Mouse (Mus musculus): ENCODE measurements around the gene Ap2s1. TPM values are rescaled to one million over a fixed set of nuclear protein-coding genes. Genes with fewer than 3 reads are reported as not detected.

Gene Ap2s1
- total RNA-seq (2014; rRNA removed), result 556 and 619 TPM in 2 replicates
- polyA plus RNA-seq (2015; fragmentation: Nextera tagmentation; extraction: Ambion mirVana), result 501 and 524 TPM in 2 replicates

DNA sequence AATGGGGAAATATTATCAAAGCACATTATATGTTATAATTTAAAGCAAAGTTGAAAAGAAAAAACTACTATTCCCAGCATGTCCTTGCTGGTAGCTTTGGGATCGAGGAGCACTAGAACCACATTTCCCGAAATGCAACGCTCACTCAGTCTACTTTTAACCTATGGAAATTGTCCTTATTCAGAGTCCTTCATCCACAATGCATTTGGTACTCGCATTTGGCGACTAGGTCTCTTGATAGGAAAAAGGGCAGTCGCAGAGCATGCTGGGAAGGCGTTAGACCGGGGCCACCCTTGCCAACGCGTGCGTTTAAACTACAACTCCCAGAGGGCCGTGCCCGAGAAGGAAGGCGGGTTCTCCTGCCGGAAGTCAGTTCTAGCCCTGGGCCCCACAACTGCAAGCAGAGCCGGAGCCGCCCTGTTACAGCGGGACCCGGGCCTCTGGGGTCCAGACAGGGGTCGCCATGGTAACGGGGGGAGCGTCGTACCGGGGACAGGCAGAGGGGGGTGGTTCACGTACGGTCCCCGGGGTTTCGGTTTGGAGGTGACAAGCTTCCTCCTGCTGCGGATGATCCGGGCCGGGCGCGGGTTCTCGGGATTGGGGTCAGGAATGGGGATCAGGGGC is at the start of gene Ap2s1:
Gene Ap2s1 (plus strand): TSS at position 338 of the 624 bp plus-strand sequence.
- H3K36me3 ChIP-seq (ENCODE audit: insufficient read depth, low read length), result peaks cover 2% of the 10 kb centered on the region; the same call in 1 of the 2 replicates

DNA sequence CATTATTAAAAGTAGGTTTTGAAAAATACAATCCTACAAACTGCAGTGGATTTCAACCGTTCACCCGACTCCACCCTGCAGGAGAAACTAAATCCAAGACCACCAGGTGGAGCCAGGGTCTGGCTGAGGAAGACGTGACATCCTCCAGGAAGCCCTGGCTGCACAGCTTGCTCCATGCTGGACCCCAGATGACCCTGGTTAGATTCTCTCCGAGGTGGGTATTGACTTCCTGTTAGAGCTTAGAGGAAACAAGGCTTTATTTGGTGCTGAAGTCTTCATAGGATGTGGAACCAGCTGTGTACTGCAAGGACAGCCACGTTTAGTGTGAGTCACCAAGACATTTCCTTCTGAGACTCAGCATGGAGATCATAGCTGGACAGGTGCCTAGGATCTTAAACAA is 49.0 kb upstream of the Ap2s1 start:
- H3K9me3 ChIP-seq (ENCODE audit: low read length), result 0 out of 2 replicates have a peak, but pooled peaks cover 3% of the 10 kb centered on the region
- no peak for ATAC-seq
- H3K4me2 ChIP-seq (ENCODE audit: low read depth, low read length), result no peak overlapping the region
- DNase-seq (ENCODE audit: low spot score), result no peak
- 76% methylated on average over 5 of the region's 5 CpGs for WGBS
- H3K9ac ChIP-seq (replicated peaks; ENCODE audit: low read length), result no peak overlapping the region
- TF ChIP-seq CTCF (IDR thresholded peaks at IDR 0.05; ENCODE audit: low read depth), result no peak
- no peaks in the 10 kb centered on the region for H3K4me1 ChIP-seq (ENCODE audit: insufficient read depth, low read length)
- H3K27me3 ChIP-seq (ENCODE audit: insufficient read depth, low read length), result no peaks in the 10 kb centered on the region
- no peaks in the 10 kb centered on the region for H3K36me3 ChIP-seq (ENCODE audit: insufficient read depth, low read length)
- H3K27ac ChIP-seq, result no peak overlapping the region
- H3K4me3 ChIP-seq (ENCODE audit: low read length), result no peak overlapping the region

More for the DNA sequence above, at the start of gene Ap2s1:
- DNase-seq (ENCODE audit: low spot score) (peak; percentile 99), ATAC-seq (peak; percentile 96)
- no peak for TF ChIP-seq CTCF (IDR thresholded peaks at IDR 0.05; ENCODE audit: low read depth)
- under 1% methylated on average over 34 of the region's 34 CpGs for WGBS
- peak within 1 kb of the TSS; percentile 97 for H3K4me2 ChIP-seq (ENCODE audit: low read depth, low read length)
- H3K4me1 ChIP-seq (ENCODE audit: insufficient read depth, low read length), result peaks cover 7% of the 10 kb centered on the region
- peak within 1 kb of the TSS; percentile 75 for H3K27ac ChIP-seq
- no peaks in the 10 kb centered on the region for H3K9me3 ChIP-seq (ENCODE audit: low read length)
- H3K27me3 ChIP-seq (ENCODE audit: insufficient read depth, low read length), result no peaks in the 10 kb centered on the region
- peak within 1 kb of the TSS; percentile 91 for H3K9ac ChIP-seq (replicated peaks; ENCODE audit: low read length)
- H3K4me3 ChIP-seq (ENCODE audit: low read length), result peak within 1 kb of the TSS; percentile 85

DNA sequence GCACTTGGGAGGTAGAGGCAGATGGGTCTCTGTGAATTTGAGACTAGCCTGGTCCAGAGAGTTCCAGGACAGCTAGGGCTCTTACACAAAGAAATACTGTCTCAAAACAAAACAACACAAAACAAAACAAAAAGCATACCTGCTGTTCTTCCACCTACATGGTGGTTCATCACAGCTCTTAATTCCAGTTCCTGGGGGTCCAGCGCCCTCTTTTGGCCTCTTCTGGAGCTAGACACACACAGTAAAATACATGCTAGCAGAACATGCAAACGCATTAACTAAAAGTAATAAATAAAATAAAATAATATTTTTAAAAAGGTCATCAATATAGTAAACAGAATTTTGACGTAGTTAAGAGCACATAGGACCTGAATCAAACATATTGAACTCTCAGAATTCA is 43.2 kb upstream of the Ap2s1 start:
- H3K4me2 ChIP-seq (ENCODE audit: low read depth, low read length), result no peak overlapping the region
- peak; percentile 66 for DNase-seq (ENCODE audit: low spot score)
- H3K4me3 ChIP-seq (ENCODE audit: low read length), result no peak overlapping the region
- no peak overlapping the region for H3K27ac ChIP-seq
- H3K27me3 ChIP-seq (ENCODE audit: insufficient read depth, low read length), result no peaks in the 10 kb centered on the region
- ATAC-seq, result no peak
- no peaks in the 10 kb centered on the region for H3K9me3 ChIP-seq (ENCODE audit: low read length)
- TF ChIP-seq CTCF (IDR thresholded peaks at IDR 0.05; ENCODE audit: low read depth), result peak; percentile 55
- no peaks in the 10 kb centered on the region for H3K4me1 ChIP-seq (ENCODE audit: insufficient read depth, low read length)
- no peaks in the 10 kb centered on the region for H3K36me3 ChIP-seq (ENCODE audit: insufficient read depth, low read length)
- no peak overlapping the region for H3K9ac ChIP-seq (replicated peaks; ENCODE audit: low read length)
- WGBS, result 36% methylated on average over 3 of the region's 3 CpGs

DNA sequence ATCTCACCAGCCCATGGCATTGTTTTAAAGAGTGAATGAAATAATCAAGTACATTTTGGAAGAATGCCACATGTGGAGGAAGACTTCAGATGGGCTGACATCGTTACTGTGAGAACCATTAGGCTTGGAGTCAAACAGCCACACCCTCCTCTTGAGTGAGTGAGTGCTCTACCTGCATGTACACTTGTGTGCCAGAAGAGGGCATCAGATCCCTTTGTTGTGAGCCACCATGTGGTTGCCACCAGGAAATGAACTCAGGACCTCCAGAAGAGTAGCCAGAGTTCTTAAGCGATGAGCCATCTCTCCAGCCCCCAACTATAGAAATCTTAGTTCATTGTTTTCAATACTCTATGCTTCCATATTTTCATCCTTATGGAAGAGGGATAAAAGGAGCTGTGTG is 39.2 kb upstream of the Ap2s1 start:
- H3K27me3 ChIP-seq (ENCODE audit: insufficient read depth, low read length), result no peaks in the 10 kb centered on the region
- no peaks in the 10 kb centered on the region for H3K36me3 ChIP-seq (ENCODE audit: insufficient read depth, low read length)
- H3K9me3 ChIP-seq (ENCODE audit: low read length), result no peaks in the 10 kb centered on the region
- TF ChIP-seq CTCF (IDR thresholded peaks at IDR 0.05; ENCODE audit: low read depth), result peak; percentile 37
- DNase-seq (ENCODE audit: low spot score), result no peak
- no peak overlapping the region for H3K27ac ChIP-seq
- H3K4me2 ChIP-seq (ENCODE audit: low read depth, low read length), result no peak overlapping the region
- WGBS, result 55% methylated on average over 2 of the region's 2 CpGs
- ATAC-seq, result no peak
- H3K4me3 ChIP-seq (ENCODE audit: low read length), result no peak overlapping the region
- no peak overlapping the region for H3K9ac ChIP-seq (replicated peaks; ENCODE audit: low read length)
- no peaks in the 10 kb centered on the region for H3K4me1 ChIP-seq (ENCODE audit: insufficient read depth, low read length)

DNA sequence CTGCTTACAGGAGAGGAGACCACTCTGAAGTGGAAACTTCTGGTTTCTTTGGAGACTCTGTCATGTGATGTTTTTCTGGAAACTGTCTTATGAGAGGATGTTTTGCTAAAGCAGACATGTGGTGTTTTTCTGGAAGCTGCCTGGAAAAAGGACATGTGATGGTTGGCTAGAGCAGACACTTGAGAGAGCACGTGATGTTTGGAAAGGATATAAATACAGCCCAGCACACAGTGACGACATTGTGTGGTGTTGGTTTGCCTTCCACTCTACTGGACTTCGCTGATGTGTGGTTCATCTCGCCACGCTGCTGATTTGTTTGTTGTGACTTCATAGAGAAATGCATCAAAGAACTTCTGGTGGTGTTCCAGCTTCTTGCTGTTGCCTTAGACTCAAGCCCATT is 37.6 kb upstream of the Ap2s1 start:
- WGBS, result 77% methylated on average over 5 of the region's 5 CpGs
- no peak overlapping the region for H3K4me2 ChIP-seq (ENCODE audit: low read depth, low read length)
- no peak for ATAC-seq
- no peaks in the 10 kb centered on the region for H3K4me1 ChIP-seq (ENCODE audit: insufficient read depth, low read length)
- H3K27me3 ChIP-seq (ENCODE audit: insufficient read depth, low read length), result no peaks in the 10 kb centered on the region
- H3K9me3 ChIP-seq (ENCODE audit: low read length), result no peaks in the 10 kb centered on the region
- H3K36me3 ChIP-seq (ENCODE audit: insufficient read depth, low read length), result no peaks in the 10 kb centered on the region
- H3K4me3 ChIP-seq (ENCODE audit: low read length), result no peak overlapping the region
- DNase-seq (ENCODE audit: low spot score), result no peak
- no peak overlapping the region for H3K9ac ChIP-seq (replicated peaks; ENCODE audit: low read length)
- TF ChIP-seq CTCF (IDR thresholded peaks at IDR 0.05; ENCODE audit: low read depth), result no peak
- H3K27ac ChIP-seq, result no peak overlapping the region

DNA sequence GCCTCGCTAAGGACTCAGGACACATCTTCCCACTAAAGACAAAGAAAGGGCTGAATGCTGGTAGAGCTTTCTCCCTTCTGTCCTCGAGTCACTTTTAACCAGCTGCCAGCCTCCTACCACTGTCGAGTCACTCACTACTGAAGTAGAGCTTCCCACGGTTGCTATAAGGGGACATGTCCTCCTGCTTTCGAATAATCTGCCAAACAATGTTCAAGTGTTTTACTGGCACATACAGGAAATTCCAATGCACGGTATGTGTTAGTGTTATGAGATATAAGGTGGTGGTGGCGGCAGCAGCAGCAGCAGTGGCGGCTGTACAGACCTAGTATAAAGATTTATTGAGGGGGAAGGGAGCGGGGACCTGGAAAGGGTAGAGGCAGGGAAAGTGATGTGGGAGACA is 31.8 kb upstream of the Ap2s1 start:
- Histone ChIP-seq H3K4me1 (ENCODE audit: insufficient read depth, low read length) (no peaks in the 10 kb centered on the region), H3K9ac (replicated peaks; ENCODE audit: low read length) (no peak overlapping the region), H3K27ac (no peak overlapping the region), H3K4me2 (ENCODE audit: low read depth, low read length) (no peak overlapping the region), H3K27me3 (ENCODE audit: insufficient read depth, low read length) (no peaks in the 10 kb centered on the region), H3K36me3 (ENCODE audit: insufficient read depth, low read length) (no peaks in the 10 kb centered on the region), H3K9me3 (ENCODE audit: low read length) (no peaks in the 10 kb centered on the region), H3K4me3 (ENCODE audit: low read length) (no peak overlapping the region)
- DNase-seq (ENCODE audit: low spot score) (no peak), ATAC-seq (no peak)
- WGBS, result 70% methylated on average over 9 of the region's 9 CpGs
- TF ChIP-seq CTCF (IDR thresholded peaks at IDR 0.05; ENCODE audit: low read depth), result no peak

DNA sequence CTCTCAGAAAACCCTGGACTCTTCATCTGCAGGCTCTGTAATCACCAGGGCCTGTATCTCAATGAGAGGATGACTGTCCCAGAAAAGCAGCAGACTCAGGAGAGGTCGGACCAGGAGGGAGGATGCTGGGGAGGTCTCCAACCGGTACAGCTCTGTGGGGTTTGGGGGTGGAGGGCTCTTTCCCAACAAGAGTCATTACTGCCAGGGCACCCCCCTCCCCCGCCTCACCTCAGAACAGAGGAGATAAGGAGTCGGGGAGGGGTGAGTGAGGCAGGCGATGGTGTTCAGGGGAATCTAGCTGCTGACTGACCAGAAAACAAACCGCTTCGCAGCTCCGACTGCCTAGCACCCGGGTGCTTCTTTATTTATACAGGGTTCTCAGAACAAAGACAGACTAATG is 30.0 kb upstream of the Ap2s1 start:
- TF ChIP-seq CTCF (IDR thresholded peaks at IDR 0.05; ENCODE audit: low read depth), result no peak
- ATAC-seq, result no peak
- DNase-seq (ENCODE audit: low spot score), result no peak
- 38% methylated on average over 9 of the region's 9 CpGs for WGBS
- Histone ChIP-seq H3K36me3 (ENCODE audit: insufficient read depth, low read length) (no peaks in the 10 kb centered on the region), H3K4me1 (ENCODE audit: insufficient read depth, low read length) (no peaks in the 10 kb centered on the region), H3K27me3 (ENCODE audit: insufficient read depth, low read length) (no peaks in the 10 kb centered on the region), H3K4me2 (ENCODE audit: low read depth, low read length) (no peak overlapping the region), H3K4me3 (ENCODE audit: low read length) (no peak overlapping the region), H3K9me3 (ENCODE audit: low read length) (no peaks in the 10 kb centered on the region), H3K27ac (no peak overlapping the region), H3K9ac (replicated peaks; ENCODE audit: low read length) (no peak overlapping the region)

Data from hindbrain, postnatal 0 days (tissue).